Mouse (Mus musculus) thymus, adult 2 months (tissue): ENCODE measurements around the gene Msh3. TPM values are rescaled to one million over a fixed set of nuclear protein-coding genes. Genes with fewer than 3 reads are reported as not detected.
A peak's percentile ranks its signal among the peaks of the same experiment; 100 is the strongest.

Experiments
- DNase-seq: peaks from one replicate; pipeline ENCODE4 v3.0.0; 2021
- H3K27ac ChIP-seq: fragments of 200-500 bp; 2 replicates; pipeline ENCODE4 v1.5.1; 2012; ENCODE audit warnings: low read length, control low read depth; ENCODE audit not compliant: control insufficient read depth, insufficient read depth
- H3K27me3 ChIP-seq: fragments of 200-500 bp; 2 replicates; pipeline ENCODE4 v1.6.1; 2012; ENCODE audit warnings: mild to moderate bottlenecking, low read length, moderate library complexity, mixed read lengths; ENCODE audit not compliant: control insufficient read depth, insufficient read depth
- H3K36me3 ChIP-seq: fragments of 200-500 bp; 2 replicates; pipeline ENCODE4 v1.6.1; 2012; ENCODE audit warnings: mild to moderate bottlenecking, low read length, moderate library complexity; ENCODE audit not compliant: control insufficient read depth, insufficient read depth
- H3K4me1 ChIP-seq: fragments of 200-500 bp; replicated peaks from 2 replicates; pipeline ENCODE4 v1.6.1; 2012; ENCODE audit warnings: low read length; ENCODE audit not compliant: control insufficient read depth, insufficient read depth
- H3K4me3 ChIP-seq: fragments of 200-500 bp; 2 replicates; pipeline ENCODE4 v1.5.1; 2012; ENCODE audit warnings: mild to moderate bottlenecking, low read length, control low read depth, moderate library complexity; ENCODE audit not compliant: control insufficient read depth, insufficient read depth
- CTCF ChIP-seq: fragments of 200-500 bp; IDR thresholded peaks from 2 replicates; pipeline ENCODE4 v1.5.1; 2012; ENCODE audit warnings: mild to moderate bottlenecking, control low read depth, low read length, moderate library complexity, borderline replicate concordance; ENCODE audit not compliant: control insufficient read depth, poor library complexity, insufficient read depth; ENCODE audit errors: extremely low read depth
- POLR2A ChIP-seq: fragments of 200-500 bp; IDR thresholded peaks from 2 replicates; pipeline ENCODE4 v1.6.1; 2012; ENCODE audit warnings: mild to moderate bottlenecking, low read length, control low read depth, moderate library complexity; ENCODE audit not compliant: control insufficient read depth, poor library complexity, insufficient read depth; ENCODE audit errors: extremely low read depth
- WGBS: fragments of 180-500 bp; shearing (Covaris S2); methylation state at CpG from one replicate; pipeline ENCODE4 v1.1.7; 2018; 5-methylcytosine and 5-hydroxymethylcytosine counted together
- polyA plus RNA-seq: library from polyadenylated mRNA; depleted of rRNA; stranded (reverse); fragments of >200 nt; gene quantifications from 2 replicates; pipeline ENCODE4 v1.2.3, GENCODE M21; 2012

The Msh3 gene
- polyA plus RNA-seq, 1 experiment: 8.4 TPM

GRCm38 (mm10) chr13:92370811-92371210 lies 16.0 kb upstream of the Msh3 start:
- Histone ChIP-seq H3K4me3 (no peak overlapping the region), H3K27ac (no peak overlapping the region), H3K27me3 (no peaks in the 10 kb centered on the region), H3K36me3 (0 out of 2 replicates have a peak, but pooled peaks cover 8% of the 10 kb centered on the region), H3K4me1 (no peaks in the 10 kb centered on the region)
- WGBS: 96% methylated on average over 3 of the region's 3 CpGs
- TF ChIP-seq CTCF (no peak), POLR2A (no peak)
- no peak for DNase-seq

GRCm38 (mm10) chr13:92365312-92365711 lies 10.5 kb upstream of the Msh3 start:
- peaks cover 8% of the 10 kb centered on the region; the same call in 1 of the 2 replicates for H3K36me3 ChIP-seq
- DNase-seq: no peak
- H3K27me3 ChIP-seq: no peaks in the 10 kb centered on the region
- H3K4me3 ChIP-seq: no peak overlapping the region
- TF ChIP-seq CTCF (no peak), POLR2A (no peak)
- H3K27ac ChIP-seq: no peak overlapping the region
- WGBS: 93% methylated on average over 4 of the region's 4 CpGs
- no peaks in the 10 kb centered on the region for H3K4me1 ChIP-seq

GRCm38 (mm10) chr13:92361609-92362008 lies 6.8 kb upstream of the Msh3 start:
- Histone ChIP-seq H3K27me3 (no peaks in the 10 kb centered on the region), H3K36me3 (no peaks in the 10 kb centered on the region; the same call in 1 of the 2 replicates), H3K4me1 (no peaks in the 10 kb centered on the region), H3K4me3 (no peak overlapping the region), H3K27ac (no peak overlapping the region)
- no peak for TF ChIP-seq CTCF
- no peak for TF ChIP-seq POLR2A
- 99% methylated on average over 2 of the region's 2 CpGs for WGBS
- no peak for DNase-seq

GRCm38 (mm10) chr13:92357644-92358043 lies 2.8 kb upstream of the Msh3 start:
- TF ChIP-seq CTCF (no peak), POLR2A (no peak)
- Histone ChIP-seq H3K27ac (no peak overlapping the region), H3K27me3 (no peaks in the 10 kb centered on the region), H3K4me3 (no peak overlapping the region), H3K36me3 (no peaks in the 10 kb centered on the region; the same call in 1 of the 2 replicates), H3K4me1 (peaks cover 9% of the 10 kb centered on the region)
- no peak for DNase-seq
- 67% methylated on average over 2 of the region's 2 CpGs for WGBS

- no peak for DNase-seq
- Histone ChIP-seq H3K4me3 (no peak overlapping the region), H3K27me3 (no peaks in the 10 kb centered on the region), H3K4me1 (peaks cover 9% of the 10 kb centered on the region), H3K27ac (no peak overlapping the region), H3K36me3 (no peaks in the 10 kb centered on the region; the same call in 1 of the 2 replicates)
- TF ChIP-seq POLR2A (no peak), CTCF (no peak)
- WGBS: 92% methylated on average over 7 of the region's 7 CpGs
These were observed 1.6 kb upstream of the Msh3 start for GRCm38 (mm10) chr13:92356376-92356775.

- Histone ChIP-seq H3K27ac (no peak overlapping the region), H3K4me3 (peak overlapping the region; percentile 57), H3K27me3 (no peaks in the 10 kb centered on the region), H3K4me1 (peaks cover 9% of the 10 kb centered on the region), H3K36me3 (no peaks in the 10 kb centered on the region; the same call in 1 of the 2 replicates)
- WGBS: under 1% methylated on average over 24 of the region's 24 CpGs
- TF ChIP-seq CTCF (no peak), POLR2A (no peak)
- no peak for DNase-seq
These were observed 455 bp upstream of the Msh3 start for GRCm38 (mm10) chr13:92355272-92355643.

- peak overlapping the region; percentile 80 for H3K4me3 ChIP-seq
- H3K4me1 ChIP-seq: peaks cover 9% of the 10 kb centered on the region
- no peak for TF ChIP-seq CTCF
- TF ChIP-seq POLR2A: no peak
- H3K36me3 ChIP-seq: peaks cover 3% of the 10 kb centered on the region; the same call in 1 of the 2 replicates
- no peaks in the 10 kb centered on the region for H3K27me3 ChIP-seq
- no peak for DNase-seq
- H3K27ac ChIP-seq: peak overlapping the region; percentile 72
- 8% methylated on average over 4 of the region's 4 CpGs for WGBS
These were observed 847 bp downstream of the Msh3 start for GRCm38 (mm10) chr13:92353956-92354355.
